1 mouse cellular context compared by ENCODE assay signal in genomic region chr11:68997080-68997479, GRCm38 (mm10).
A peak's percentile ranks its signal among the peaks of the same experiment; 100 is the strongest.
TF ChIP-seq lines count a peak whose summit lies in the region.

No protein-coding gene starts in this region.

TF ChIP-seq in MEL, 35 proteins besides CTCF, POLR2A, EP300 and RAD21:
- no peak for TF ChIP-seq USF1 (IDR thresholded peaks at IDR 0.05; ENCODE audit: low read depth, low read length)
- TF ChIP-seq RCOR1 (IDR thresholded peaks at IDR 0.05; ENCODE audit: low read depth, low read length): 0 out of 2 replicates have a peak, but pooled peaks have one; percentile 15
- peak; percentile 85 for TF ChIP-seq ETS1 (IDR thresholded peaks at IDR 0.05; ENCODE audit: low read depth, low read length)
- peak; percentile 69 for TF ChIP-seq GATA1 (IDR thresholded peaks at IDR 0.05; ENCODE audit: low read depth, low read length)
- no peak for TF ChIP-seq ZNF384 (IDR thresholded peaks at IDR 0.05; ENCODE audit: low read depth, low read length)
- TF ChIP-seq TCF12 (IDR thresholded peaks at IDR 0.05; ENCODE audit: low read depth, low read length): peak; percentile 80
- 0 out of 2 replicates have a peak, but pooled peaks have one; percentile 10 for TF ChIP-seq TAL1 (IDR thresholded peaks at IDR 0.05; ENCODE audit: low read length)
- no peak for TF ChIP-seq POLR2AphosphoS5 (IDR thresholded peaks at IDR 0.05; ENCODE audit: borderline replicate concordance, low read depth, low read length)
